Mouse (Mus musculus) hindbrain, embryonic 11.5 days (tissue): ENCODE data around the gene Sec16a. TPM values are rescaled to one million over a fixed set of nuclear protein-coding genes. Genes with fewer than 3 reads are reported as not detected.

Experiments
- ATAC-seq: fragments of 200-750 bp; cut with Nextera tagmentation; 2 replicates; pipeline ENCODE4 v1.8.0; 2017; ENCODE audit warnings: mild to moderate bottlenecking, moderate TSS enrichment, moderate library complexity; ENCODE audit not compliant: low FRiP score
- DNase-seq: peaks from one replicate; pipeline ENCODE4 v3.0.0-alpha.2; 2015; ENCODE audit warnings: low spot score
- H3K27ac ChIP-seq: fragments of 300-500 bp; sonication (generic); 2 replicates; pipeline ENCODE4 v1.5.1; 2014; ENCODE audit warnings: mild to moderate bottlenecking, low read depth, low read length
- H3K27me3 ChIP-seq: fragments of 300-500 bp; sonication (generic); 2 replicates; pipeline ENCODE4 v1.6.1; 2014; ENCODE audit warnings: mild to moderate bottlenecking, low read length, moderate library complexity, mixed read lengths; ENCODE audit not compliant: control insufficient read depth, insufficient read depth
- H3K36me3 ChIP-seq: fragments of 300-500 bp; sonication (generic); 2 replicates; pipeline ENCODE4 v1.6.1; 2014; ENCODE audit warnings: mild to moderate bottlenecking, low read length, moderate library complexity, mixed read lengths; ENCODE audit not compliant: control insufficient read depth, insufficient read depth
- H3K4me1 ChIP-seq: fragments of 300-500 bp; sonication (generic); replicated peaks from 2 replicates; pipeline ENCODE4 v1.6.1; 2014; ENCODE audit warnings: low read length, mixed read lengths; ENCODE audit not compliant: control insufficient read depth, insufficient read depth
- H3K4me2 ChIP-seq: fragments of 300-500 bp; sonication (generic); replicated peaks from 2 replicates; pipeline ENCODE4 v1.6.1; 2014; ENCODE audit warnings: mild to moderate bottlenecking, low read depth, low read length
- H3K4me3 ChIP-seq: fragments of 300-500 bp; sonication (generic); 2 replicates; pipeline ENCODE4 v1.5.1; 2014; ENCODE audit warnings: low read depth, low read length
- H3K9ac ChIP-seq: fragments of 300-500 bp; sonication (generic); 2 replicates; pipeline ENCODE4 v1.6.1; 2014; ENCODE audit warnings: low read depth, low read length
- H3K9me3 ChIP-seq: fragments of 300-500 bp; sonication (generic); 2 replicates; pipeline ENCODE4 v1.6.1; 2016; ENCODE audit warnings: low read length; ENCODE audit not compliant: control insufficient read depth
- WGBS: fragments of 180-500 bp; shearing (Covaris S2); extraction: QIAGEN DNeasy Blood & Tissue Kit; methylation state at CpG from one replicate; pipeline ENCODE4 v1.1.7; 2014; 5-methylcytosine and 5-hydroxymethylcytosine counted together
- polyA plus RNA-seq: library from polyadenylated mRNA; unstranded; fragments of >200 nt; fragmentation: Nextera tagmentation; extraction: Ambion mirVana; gene quantifications from 2 replicates; pipeline ENCODE4 v1.2.1, GENCODE M21; 2014

The Sec16a gene
- polyA plus RNA-seq, 1 experiment from 2014 or later: 29.6 TPM

DNA sequence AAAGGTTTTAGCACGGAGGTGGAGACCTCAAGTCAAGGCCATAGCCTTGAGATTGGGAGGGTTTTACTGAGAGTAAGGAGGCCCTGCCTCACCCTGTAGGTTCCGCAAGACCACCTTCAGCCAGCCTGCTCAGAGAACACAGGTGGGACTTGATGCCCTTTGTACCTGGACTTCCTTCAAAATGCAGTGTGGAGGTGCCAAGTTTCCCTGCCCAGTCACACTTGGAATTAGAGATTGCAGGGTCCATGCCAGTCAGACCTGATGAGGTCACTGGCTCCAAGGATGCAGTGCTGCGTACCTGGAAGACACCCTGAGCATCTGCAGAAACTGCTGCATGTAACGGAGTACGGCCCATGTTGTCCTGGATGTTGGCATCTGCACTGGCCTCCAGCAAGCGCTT lies 18.4 kb upstream of the Sec16a start:
- Histone ChIP-seq H3K27ac (no peak overlapping the region), H3K27me3 (no peaks in the 10 kb centered on the region), H3K4me1 (0 out of 2 replicates have a peak, but pooled peaks cover 5% of the 10 kb centered on the region), H3K36me3 (peaks cover 43% of the 10 kb centered on the region), H3K4me3 (no peak overlapping the region), H3K4me2 (no peak overlapping the region), H3K9me3 (no peaks in the 10 kb centered on the region), H3K9ac (no peak overlapping the region)
- 98% methylated on average over 6 of the region's 6 CpGs for WGBS
- DNase-seq (no peak), ATAC-seq (no peak)

DNA sequence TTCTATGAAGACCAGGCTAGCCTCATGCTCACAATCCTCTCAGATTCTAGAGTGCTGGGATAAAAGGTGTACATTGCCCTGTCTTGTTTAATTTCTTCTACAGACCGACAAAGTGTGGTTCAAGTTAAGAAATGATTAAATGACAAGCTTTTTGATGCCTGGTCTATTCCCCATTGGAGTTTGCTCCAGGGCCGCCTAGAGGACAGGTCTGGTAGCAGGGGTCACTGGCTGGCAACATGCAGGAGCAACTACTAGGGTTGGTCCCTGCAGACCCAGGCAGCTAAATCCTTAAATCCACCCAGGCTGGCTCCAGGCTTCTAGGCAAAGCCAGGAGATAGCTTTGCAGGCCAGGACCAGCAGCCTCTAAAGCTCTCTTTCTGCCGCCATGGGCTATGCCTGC lies 18.0 kb upstream of the Sec16a start:
- H3K27me3 ChIP-seq: no peaks in the 10 kb centered on the region
- 86% methylated on average over 3 of the region's 3 CpGs for WGBS
- no peak overlapping the region for H3K4me2 ChIP-seq
- no peaks in the 10 kb centered on the region for H3K9me3 ChIP-seq
- no peak for ATAC-seq
- H3K27ac ChIP-seq: no peak overlapping the region
- H3K4me3 ChIP-seq: no peak overlapping the region
- no peak overlapping the region for H3K9ac ChIP-seq
- H3K36me3 ChIP-seq: peaks cover 40% of the 10 kb centered on the region
- DNase-seq: no peak
- 0 out of 2 replicates have a peak, but pooled peaks cover 5% of the 10 kb centered on the region for H3K4me1 ChIP-seq

DNA sequence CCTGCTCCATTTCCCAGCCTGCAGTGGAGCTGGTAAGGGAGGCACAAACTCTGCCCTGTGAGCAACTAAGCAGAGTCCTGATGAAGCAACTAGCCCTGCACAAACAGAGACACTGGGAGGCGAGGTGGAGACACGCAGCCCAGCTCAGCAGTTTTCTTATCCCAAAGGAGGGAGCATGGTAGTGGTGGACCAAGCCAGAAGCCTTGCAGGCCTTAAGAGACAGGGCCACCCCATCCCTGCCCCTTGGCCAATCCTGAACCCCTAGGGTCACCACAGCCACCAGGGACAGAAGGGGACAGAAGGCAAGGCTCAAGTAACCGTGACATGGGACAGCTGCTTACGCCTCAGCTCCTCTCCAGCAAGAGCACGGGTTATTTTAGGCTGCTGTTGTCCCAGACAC lies 16.7 kb upstream of the Sec16a start:
- Histone ChIP-seq H3K4me1 (0 out of 2 replicates have a peak, but pooled peaks cover 2% of the 10 kb centered on the region), H3K4me3 (no peak overlapping the region), H3K9me3 (no peaks in the 10 kb centered on the region), H3K36me3 (peaks cover 39% of the 10 kb centered on the region), H3K27ac (no peak overlapping the region), H3K4me2 (no peak overlapping the region), H3K27me3 (no peaks in the 10 kb centered on the region), H3K9ac (no peak overlapping the region)
- ATAC-seq (no peak), DNase-seq (no peak)
- WGBS: 86% methylated on average over 5 of the region's 5 CpGs

DNA sequence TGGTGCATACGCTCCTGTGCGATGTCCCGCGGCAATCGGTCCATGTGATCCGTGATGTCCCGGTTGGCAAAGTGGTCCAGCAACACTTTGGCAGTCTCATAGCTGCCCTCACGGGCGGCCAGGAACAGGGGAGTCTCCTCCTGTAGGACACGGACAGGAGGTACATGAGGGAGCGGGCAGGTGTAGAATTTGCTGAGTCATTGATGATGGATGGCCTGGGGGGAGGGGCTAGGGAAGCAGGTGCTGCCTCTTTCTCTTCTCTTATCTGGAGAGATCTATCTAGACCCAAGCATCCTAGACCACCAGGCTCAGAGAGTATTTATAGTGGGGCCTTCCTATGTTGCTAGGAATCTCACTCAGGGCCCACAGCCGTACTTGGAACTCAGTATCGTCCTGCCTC lies 15.8 kb upstream of the Sec16a start:
- no peak overlapping the region for H3K9ac ChIP-seq
- H3K4me3 ChIP-seq: no peak overlapping the region
- H3K4me2 ChIP-seq: no peak overlapping the region
- H3K27me3 ChIP-seq: no peaks in the 10 kb centered on the region
- 92% methylated on average over 13 of the region's 13 CpGs for WGBS
- 0 out of 2 replicates have a peak, but pooled peaks cover 2% of the 10 kb centered on the region for H3K4me1 ChIP-seq
- ATAC-seq: no peak; the same call in 1 of the 2 replicates
- no peak for DNase-seq
- peaks cover 36% of the 10 kb centered on the region for H3K36me3 ChIP-seq
- H3K27ac ChIP-seq: 0 out of 2 replicates have a peak overlapping the region, but pooled peaks have one; percentile 7
- no peaks in the 10 kb centered on the region for H3K9me3 ChIP-seq

DNA sequence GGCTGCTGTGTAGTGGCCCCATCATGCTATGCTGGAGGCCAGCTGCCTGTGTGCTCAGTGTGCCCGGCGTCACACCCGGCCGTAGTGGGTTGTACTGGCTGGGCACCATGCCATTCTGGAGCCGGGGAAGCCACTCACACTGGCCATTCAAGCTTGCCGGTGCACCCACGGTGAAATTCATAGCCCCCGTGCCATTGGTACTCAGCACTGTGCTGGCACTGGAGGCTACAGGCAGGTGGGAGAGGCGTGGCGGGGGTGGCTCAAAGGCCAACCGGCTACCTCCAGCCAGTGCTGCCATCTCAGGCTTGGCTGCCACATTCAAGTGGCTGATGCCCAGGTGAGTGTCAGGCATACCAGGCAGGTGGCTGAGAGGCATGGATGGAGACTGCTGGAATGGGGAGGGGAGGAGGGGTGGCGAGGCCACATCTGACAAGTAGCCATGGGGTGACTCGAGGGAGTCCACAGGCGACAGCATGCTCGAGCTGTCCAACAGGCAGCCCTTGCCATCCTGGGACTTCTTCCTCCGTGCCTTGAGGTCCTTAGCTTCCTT lies 15.2 kb upstream of the Sec16a start:
- H3K27me3 ChIP-seq: no peaks in the 10 kb centered on the region
- DNase-seq (no peak), ATAC-seq (no peak)
- H3K4me2 ChIP-seq: no peak overlapping the region
- H3K9me3 ChIP-seq: no peaks in the 10 kb centered on the region
- no peak overlapping the region for H3K4me3 ChIP-seq
- WGBS: 91% methylated on average over 16 of the region's 16 CpGs
- H3K9ac ChIP-seq: 0 out of 2 replicates have a peak overlapping the region, but pooled peaks have one; percentile 16
- peaks cover 36% of the 10 kb centered on the region for H3K36me3 ChIP-seq
- H3K27ac ChIP-seq: 0 out of 2 replicates have a peak overlapping the region, but pooled peaks have one; percentile 7
- H3K4me1 ChIP-seq: 0 out of 2 replicates have a peak, but pooled peaks cover 2% of the 10 kb centered on the region

DNA sequence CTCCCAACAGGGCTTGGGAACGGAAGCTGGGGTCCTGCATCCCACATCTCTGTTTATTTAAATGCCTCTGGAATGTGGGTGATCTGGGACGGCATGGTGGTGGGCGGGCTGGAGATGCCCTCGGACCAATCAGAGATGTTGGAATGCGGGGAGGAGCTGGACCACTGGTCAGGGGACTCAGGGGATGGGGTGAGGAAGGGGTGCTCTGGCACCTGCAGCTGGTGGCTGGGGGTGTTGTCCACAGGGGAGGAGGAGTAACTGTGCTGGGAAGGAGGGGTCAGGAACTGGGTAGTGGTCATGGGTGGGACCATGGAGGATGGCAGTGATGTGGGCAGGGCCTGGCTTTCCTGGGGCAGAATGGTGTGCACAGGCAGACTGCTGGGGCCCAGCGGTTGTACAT lies 14.5 kb upstream of the Sec16a start:
- Histone ChIP-seq H3K36me3 (peaks cover 30% of the 10 kb centered on the region), H3K4me2 (no peak overlapping the region), H3K4me1 (0 out of 2 replicates have a peak, but pooled peaks cover 2% of the 10 kb centered on the region), H3K4me3 (no peak overlapping the region), H3K27ac (no peak overlapping the region), H3K27me3 (no peaks in the 10 kb centered on the region), H3K9ac (no peak overlapping the region), H3K9me3 (no peaks in the 10 kb centered on the region)
- no peak for DNase-seq
- WGBS: 35% methylated on average over 6 of the region's 6 CpGs
- ATAC-seq: no peak

DNA sequence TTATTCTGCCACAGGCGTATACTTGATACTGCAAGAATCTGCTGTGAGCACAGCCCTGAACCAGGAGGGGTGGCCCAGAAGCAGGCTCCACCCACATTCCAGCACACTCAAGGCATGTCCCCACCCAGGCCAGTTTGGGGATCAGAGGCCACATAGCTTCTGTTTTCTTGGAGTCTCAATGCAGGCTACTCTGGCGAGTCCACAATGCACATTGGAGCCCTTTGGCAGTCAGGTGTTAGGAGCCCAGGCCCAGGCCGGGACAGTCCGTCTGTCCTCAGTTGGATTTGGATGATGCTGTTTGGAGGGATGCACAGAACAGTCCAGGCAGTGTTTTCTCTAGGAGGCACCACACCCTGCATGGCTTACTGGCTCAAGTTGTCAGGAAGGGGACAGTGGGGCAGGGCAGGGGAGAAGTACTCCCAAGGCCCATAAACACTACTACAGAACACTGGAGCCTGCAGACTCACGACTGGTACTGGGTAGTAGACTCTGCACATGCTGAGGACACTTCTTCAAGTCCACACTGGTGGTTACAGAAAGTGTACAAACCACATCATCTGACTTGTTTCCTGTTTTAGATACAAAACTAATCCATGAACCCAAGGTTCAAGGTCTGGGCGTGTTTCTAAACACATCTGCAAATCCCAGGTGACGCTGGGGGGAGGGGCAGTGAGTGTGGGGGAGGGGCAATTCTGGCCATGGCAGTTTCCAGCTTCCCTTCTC lies 13.5 kb upstream of the Sec16a start:
- peaks cover 23% of the 10 kb centered on the region for H3K36me3 ChIP-seq
- no peak overlapping the region for H3K4me3 ChIP-seq
- WGBS: 44% methylated on average over 7 of the region's 7 CpGs
- H3K27me3 ChIP-seq: no peaks in the 10 kb centered on the region
- H3K9ac ChIP-seq: no peak overlapping the region
- peak overlapping the region; percentile 24; the same call in 1 of the 2 replicates for H3K27ac ChIP-seq
- 0 out of 2 replicates have a peak, but pooled peaks cover 2% of the 10 kb centered on the region for H3K4me1 ChIP-seq
- no peak overlapping the region; the same call in 1 of the 2 replicates for H3K4me2 ChIP-seq
- DNase-seq: peak; percentile 46
- no peak for ATAC-seq
- H3K9me3 ChIP-seq: no peaks in the 10 kb centered on the region

DNA sequence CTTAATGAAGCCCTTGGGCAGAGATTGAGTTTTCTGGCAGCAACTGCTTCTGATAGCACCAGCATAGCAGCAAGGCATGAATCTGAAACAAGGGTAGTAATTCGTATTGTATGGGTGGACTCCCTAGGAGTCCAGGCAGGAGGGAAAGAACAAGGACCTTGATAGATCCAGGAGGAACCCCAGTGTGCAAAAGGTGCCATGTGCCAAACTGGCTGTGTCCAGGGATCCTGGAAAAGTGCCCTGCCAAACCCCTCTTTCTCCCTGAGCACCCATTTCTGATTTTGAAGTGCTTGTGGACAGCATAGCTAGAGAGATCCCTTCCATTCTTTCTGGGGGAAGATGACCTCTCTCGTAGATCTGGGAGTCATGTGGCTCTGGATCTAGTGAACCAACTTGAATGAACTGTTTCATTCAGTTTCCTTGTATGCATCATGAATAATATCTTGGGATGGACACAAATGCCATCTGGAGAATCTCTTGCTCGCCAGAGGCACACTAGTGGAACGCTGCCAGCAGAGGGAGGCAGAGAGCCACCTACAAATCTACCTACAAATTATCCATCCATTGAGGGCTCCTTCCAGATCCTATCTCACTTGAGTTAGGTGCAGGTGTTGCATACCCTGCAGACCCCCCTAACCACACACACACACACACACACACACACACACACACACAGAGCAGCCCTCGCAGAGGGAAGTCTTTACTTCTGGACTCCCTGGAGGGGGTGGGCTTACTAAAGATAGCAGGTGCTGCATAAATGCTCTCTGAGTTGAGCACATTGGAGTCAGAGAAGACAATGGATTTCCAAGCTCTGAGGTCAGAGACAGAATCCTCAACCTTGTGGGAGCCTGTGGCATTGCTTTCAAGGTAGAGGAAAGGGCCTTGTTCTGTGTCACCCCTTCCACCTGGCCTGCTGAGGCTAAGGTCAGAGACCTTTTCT lies 4.4 kb upstream of the Sec16a start:
- no peaks in the 10 kb centered on the region for H3K4me1 ChIP-seq
- H3K9ac ChIP-seq: no peak overlapping the region
- ATAC-seq: no peak

More for the DNA sequence above, 4.4 kb upstream of the Sec16a start:
- Histone ChIP-seq H3K9me3 (no peaks in the 10 kb centered on the region), H3K4me3 (no peak overlapping the region), H3K36me3 (no peaks in the 10 kb centered on the region), H3K27ac (no peak overlapping the region), H3K27me3 (no peaks in the 10 kb centered on the region), H3K4me2 (no peak overlapping the region)
- DNase-seq: peak; percentile 88
- WGBS: 25% methylated on average over 5 of the region's 5 CpGs
